Mouse (Mus musculus) CD8-positive naive resting alpha-beta T cell, adult 57 days (primary cell): Measurements from ENCODE around the gene Vmn2r4. TPM values are rescaled to one million over a fixed set of nuclear protein-coding genes. Genes with fewer than 3 reads are reported as not detected.

Source experiments
- total RNA-seq: library from RNA; stranded (reverse); gene quantifications from one replicate; pipeline ENCODE4 v1.2.4, GENCODE M21; 2023

The Vmn2r4 gene
- not detected for total RNA-seq

DNA sequence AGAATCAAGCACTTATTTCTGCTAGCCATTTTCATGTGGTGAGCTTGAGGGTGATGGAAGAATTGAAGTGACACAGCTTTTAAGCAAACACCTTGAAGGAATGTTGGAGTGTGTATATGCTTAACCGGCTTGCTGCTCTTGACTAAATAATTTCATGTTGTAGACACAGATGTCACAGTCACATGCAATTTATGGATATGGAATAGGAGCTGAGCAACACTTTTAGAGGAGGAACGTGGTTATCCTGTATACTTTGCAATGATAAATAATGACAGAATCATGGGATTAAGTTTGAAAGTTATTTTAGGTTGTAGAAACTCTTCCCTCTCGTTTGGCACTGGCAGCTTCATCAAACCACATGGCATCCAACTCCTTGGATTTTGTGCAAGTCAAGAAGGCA lies at the start of gene Vmn2r4:
Gene Vmn2r4, minus strand, starts transcription at position 101 of the 400 bp plus-strand sequence.

Other genes starting within 250 kb of the Vmn2r4 start
- gene Vmn2r3, start 125.7 kb downstream of the Vmn2r4 start, total RNA-seq = not detected
- not detected for gene Vmn2r5, start 94.5 kb upstream of the Vmn2r4 start, total RNA-seq
- gene Vmn2r6, start 150.5 kb upstream of the Vmn2r4 start, total RNA-seq = not detected